Mouse (Mus musculus): ENCODE data around the gene Fam19a5. TPM values are rescaled to one million over a fixed set of nuclear protein-coding genes. Genes with fewer than 3 reads are reported as not detected.

The Fam19a5 gene
- polyA plus RNA-seq, 1 experiment from 2014 or later, result 2.6 TPM

GRCm38 (mm10) chr15:87545731-87546360 lies 1.7 kb downstream of the Fam19a5 start:
- no peaks in the 10 kb centered on the region for H3K9me3 ChIP-seq (replicated peaks; ENCODE audit: control insufficient read depth, low read length)
- H3K27ac ChIP-seq (ENCODE audit: low read length), result no peak overlapping the region
- peaks cover 65% of the 10 kb centered on the region for H3K27me3 ChIP-seq (ENCODE audit: control insufficient read depth, insufficient read depth, low read length)
- no peak overlapping the region for H3K9ac ChIP-seq (ENCODE audit: low read length)
- 22% methylated on average over 8 of the region's 8 CpGs for WGBS
- no peak overlapping the region for H3K4me2 ChIP-seq (ENCODE audit: low read depth, low read length)
- H3K36me3 ChIP-seq (ENCODE audit: control insufficient read depth, insufficient read depth, low read length), result no peaks in the 10 kb centered on the region
- no peak for ATAC-seq (ENCODE audit: insufficient read depth, low FRiP score)
- peaks cover 3% of the 10 kb centered on the region for H3K4me1 ChIP-seq (ENCODE audit: control insufficient read depth, insufficient read depth, low read length)
- H3K4me3 ChIP-seq (replicated peaks; ENCODE audit: low read length), result no peak overlapping the region

- H3K27me3 ChIP-seq (ENCODE audit: control insufficient read depth, insufficient read depth, low read length), result peaks cover 60% of the 10 kb centered on the region
- ATAC-seq (ENCODE audit: insufficient read depth, low FRiP score), result no peak
- 47% methylated on average over 5 of the region's 5 CpGs for WGBS
- peaks cover 3% of the 10 kb centered on the region for H3K4me1 ChIP-seq (ENCODE audit: control insufficient read depth, insufficient read depth, low read length)
- H3K9me3 ChIP-seq (replicated peaks; ENCODE audit: control insufficient read depth, low read length), result no peaks in the 10 kb centered on the region
- H3K9ac ChIP-seq (ENCODE audit: low read length), result no peak overlapping the region
- no peaks in the 10 kb centered on the region for H3K36me3 ChIP-seq (ENCODE audit: control insufficient read depth, insufficient read depth, low read length)
- H3K4me3 ChIP-seq (replicated peaks; ENCODE audit: low read length), result no peak overlapping the region
- H3K4me2 ChIP-seq (ENCODE audit: low read depth, low read length), result no peak overlapping the region
- H3K27ac ChIP-seq (ENCODE audit: low read length), result no peak overlapping the region
Observed at GRCm38 (mm10) chr15:87547022-87547421, 2.9 kb downstream of the Fam19a5 start.

- Histone ChIP-seq H3K27me3 (ENCODE audit: control insufficient read depth, insufficient read depth, low read length) (peaks cover 35% of the 10 kb centered on the region), H3K4me3 (replicated peaks; ENCODE audit: low read length) (no peak overlapping the region), H3K9ac (ENCODE audit: low read length) (no peak overlapping the region), H3K4me1 (ENCODE audit: control insufficient read depth, insufficient read depth, low read length) (peaks cover 3% of the 10 kb centered on the region; the same call in 1 of the 2 replicates), H3K36me3 (ENCODE audit: control insufficient read depth, insufficient read depth, low read length) (no peaks in the 10 kb centered on the region), H3K9me3 (replicated peaks; ENCODE audit: control insufficient read depth, low read length) (no peaks in the 10 kb centered on the region), H3K4me2 (ENCODE audit: low read depth, low read length) (no peak overlapping the region), H3K27ac (ENCODE audit: low read length) (no peak overlapping the region)
- WGBS, result 78% methylated on average over 4 of the region's 4 CpGs
- no peak for ATAC-seq (ENCODE audit: insufficient read depth, low FRiP score)
Observed at GRCm38 (mm10) chr15:87549724-87550123, 5.6 kb downstream of the Fam19a5 start.

- 45% methylated on average over 5 of the region's 5 CpGs for WGBS
- Histone ChIP-seq H3K27ac (ENCODE audit: low read length) (no peak overlapping the region), H3K27me3 (ENCODE audit: control insufficient read depth, insufficient read depth, low read length) (peaks cover 25% of the 10 kb centered on the region)
Observed at GRCm38 (mm10) chr15:87550756-87551155, 6.7 kb downstream of the Fam19a5 start.

GRCm38 (mm10) chr15:87551556-87551955 lies 7.5 kb downstream of the Fam19a5 start:
- Histone ChIP-seq H3K4me2 (ENCODE audit: low read depth, low read length) (no peak overlapping the region), H3K4me3 (replicated peaks; ENCODE audit: low read length) (no peak overlapping the region), H3K9ac (ENCODE audit: low read length) (no peak overlapping the region), H3K27ac (ENCODE audit: low read length) (no peak overlapping the region), H3K4me1 (ENCODE audit: control insufficient read depth, insufficient read depth, low read length) (no peaks in the 10 kb centered on the region), H3K36me3 (ENCODE audit: control insufficient read depth, insufficient read depth, low read length) (no peaks in the 10 kb centered on the region), H3K27me3 (ENCODE audit: control insufficient read depth, insufficient read depth, low read length) (peaks cover 19% of the 10 kb centered on the region), H3K9me3 (replicated peaks; ENCODE audit: control insufficient read depth, low read length) (no peaks in the 10 kb centered on the region)
- ATAC-seq (ENCODE audit: insufficient read depth, low FRiP score), result no peak
- 40% methylated on average over 8 of the region's 8 CpGs for WGBS

More at GRCm38 (mm10) chr15:87550756-87551155, 6.7 kb downstream of the Fam19a5 start:
- Histone ChIP-seq H3K4me2 (ENCODE audit: low read depth, low read length) (no peak overlapping the region), H3K4me1 (ENCODE audit: control insufficient read depth, insufficient read depth, low read length) (no peaks in the 10 kb centered on the region), H3K9ac (ENCODE audit: low read length) (no peak overlapping the region), H3K4me3 (replicated peaks; ENCODE audit: low read length) (no peak overlapping the region), H3K9me3 (replicated peaks; ENCODE audit: control insufficient read depth, low read length) (no peaks in the 10 kb centered on the region), H3K36me3 (ENCODE audit: control insufficient read depth, insufficient read depth, low read length) (no peaks in the 10 kb centered on the region)
- ATAC-seq (ENCODE audit: insufficient read depth, low FRiP score), result no peak

GRCm38 (mm10) chr15:87555811-87556210 lies 11.7 kb downstream of the Fam19a5 start:
- Histone ChIP-seq H3K9me3 (replicated peaks; ENCODE audit: control insufficient read depth, low read length) (no peaks in the 10 kb centered on the region), H3K4me3 (replicated peaks; ENCODE audit: low read length) (no peak overlapping the region), H3K27me3 (ENCODE audit: control insufficient read depth, insufficient read depth, low read length) (no peaks in the 10 kb centered on the region), H3K27ac (ENCODE audit: low read length) (no peak overlapping the region), H3K36me3 (ENCODE audit: control insufficient read depth, insufficient read depth, low read length) (no peaks in the 10 kb centered on the region), H3K9ac (ENCODE audit: low read length) (no peak overlapping the region), H3K4me1 (ENCODE audit: control insufficient read depth, insufficient read depth, low read length) (no peaks in the 10 kb centered on the region), H3K4me2 (ENCODE audit: low read depth, low read length) (no peak overlapping the region)
- no peak for ATAC-seq (ENCODE audit: insufficient read depth, low FRiP score)
- 67% methylated on average over 9 of the region's 9 CpGs for WGBS

GRCm38 (mm10) chr15:87564331-87564730 lies 20.2 kb downstream of the Fam19a5 start:
- H3K27ac ChIP-seq (ENCODE audit: low read length), result no peak overlapping the region
- H3K4me2 ChIP-seq (ENCODE audit: low read depth, low read length), result no peak overlapping the region
- H3K4me1 ChIP-seq (ENCODE audit: control insufficient read depth, insufficient read depth, low read length), result no peaks in the 10 kb centered on the region
- H3K36me3 ChIP-seq (ENCODE audit: control insufficient read depth, insufficient read depth, low read length), result no peaks in the 10 kb centered on the region
- no peaks in the 10 kb centered on the region for H3K9me3 ChIP-seq (replicated peaks; ENCODE audit: control insufficient read depth, low read length)
- no peak overlapping the region for H3K4me3 ChIP-seq (replicated peaks; ENCODE audit: low read length)
- no peaks in the 10 kb centered on the region for H3K27me3 ChIP-seq (ENCODE audit: control insufficient read depth, insufficient read depth, low read length)
- WGBS, result 83% methylated on average over 5 of the region's 5 CpGs
- no peak overlapping the region for H3K9ac ChIP-seq (ENCODE audit: low read length)
- ATAC-seq (ENCODE audit: insufficient read depth, low FRiP score), result no peak

- Histone ChIP-seq H3K4me2 (ENCODE audit: low read depth, low read length) (no peak overlapping the region), H3K27me3 (ENCODE audit: control insufficient read depth, insufficient read depth, low read length) (no peaks in the 10 kb centered on the region), H3K9ac (ENCODE audit: low read length) (no peak overlapping the region), H3K9me3 (replicated peaks; ENCODE audit: control insufficient read depth, low read length) (no peaks in the 10 kb centered on the region), H3K36me3 (ENCODE audit: control insufficient read depth, insufficient read depth, low read length) (no peaks in the 10 kb centered on the region), H3K27ac (ENCODE audit: low read length) (no peak overlapping the region), H3K4me3 (replicated peaks; ENCODE audit: low read length) (no peak overlapping the region), H3K4me1 (ENCODE audit: control insufficient read depth, insufficient read depth, low read length) (no peaks in the 10 kb centered on the region)
- ATAC-seq (ENCODE audit: insufficient read depth, low FRiP score), result peak; percentile 43; the same call in 1 of the 2 replicates
- 70% methylated on average over 11 of the region's 11 CpGs for WGBS
Observed at GRCm38 (mm10) chr15:87566040-87566929, 22.2 kb downstream of the Fam19a5 start.

- Histone ChIP-seq H3K4me2 (ENCODE audit: low read depth, low read length) (no peak overlapping the region), H3K4me3 (replicated peaks; ENCODE audit: low read length) (no peak overlapping the region), H3K36me3 (ENCODE audit: control insufficient read depth, insufficient read depth, low read length) (no peaks in the 10 kb centered on the region), H3K27ac (ENCODE audit: low read length) (no peak overlapping the region), H3K9me3 (replicated peaks; ENCODE audit: control insufficient read depth, low read length) (no peaks in the 10 kb centered on the region), H3K27me3 (ENCODE audit: control insufficient read depth, insufficient read depth, low read length) (no peaks in the 10 kb centered on the region), H3K9ac (ENCODE audit: low read length) (no peak overlapping the region), H3K4me1 (ENCODE audit: control insufficient read depth, insufficient read depth, low read length) (no peaks in the 10 kb centered on the region)
- 77% methylated on average over 11 of the region's 11 CpGs for WGBS
- ATAC-seq (ENCODE audit: insufficient read depth, low FRiP score), result no peak
Observed at GRCm38 (mm10) chr15:87570182-87570581, 26.1 kb downstream of the Fam19a5 start.
